Mouse (Mus musculus): Measurements from ENCODE around the gene Arhgap24.

The Arhgap24 gene

GRCm38 (mm10) chr5:102670206-102670605 lies 189.0 kb downstream of the Arhgap24 start:
- DNase-seq (ENCODE audit: low read depth, low spot score) = no peak

- DNase-seq (ENCODE audit: low read depth, low spot score) = no peak
Measured at GRCm38 (mm10) chr5:102670731-102671345, 189.6 kb downstream of the Arhgap24 start.

GRCm38 (mm10) chr5:102675326-102675725 lies 194.1 kb downstream of the Arhgap24 start:
- no peak for DNase-seq (ENCODE audit: low read depth, low spot score)

GRCm38 (mm10) chr5:102677176-102677575 lies 196.0 kb downstream of the Arhgap24 start:
- peak; percentile 59 for DNase-seq (ENCODE audit: low read depth, low spot score)

GRCm38 (mm10) chr5:102687673-102688072 lies 206.5 kb downstream of the Arhgap24 start:
- DNase-seq (ENCODE audit: low read depth, low spot score) = peak; percentile 80

GRCm38 (mm10) chr5:102692487-102692886 lies 211.3 kb downstream of the Arhgap24 start:
- DNase-seq (ENCODE audit: low read depth, low spot score) = peak; percentile 89

- DNase-seq (ENCODE audit: low read depth, low spot score) = no peak
Measured at GRCm38 (mm10) chr5:102693192-102693591, 212.0 kb downstream of the Arhgap24 start.

GRCm38 (mm10) chr5:102693871-102694270 lies 212.7 kb downstream of the Arhgap24 start:
- DNase-seq (ENCODE audit: low read depth, low spot score) = no peak

GRCm38 (mm10) chr5:102697784-102698183 lies 216.6 kb downstream of the Arhgap24 start:
- no peak for DNase-seq (ENCODE audit: low read depth, low spot score)

- DNase-seq (ENCODE audit: low read depth, low spot score) = no peak
Measured at GRCm38 (mm10) chr5:102698396-102698795, 217.2 kb downstream of the Arhgap24 start.

- DNase-seq (ENCODE audit: low read depth, low spot score) = no peak
Measured at GRCm38 (mm10) chr5:102698891-102699290, 217.7 kb downstream of the Arhgap24 start.

- no peak for DNase-seq (ENCODE audit: low read depth, low spot score)
Measured at GRCm38 (mm10) chr5:102702581-102702980, 221.4 kb downstream of the Arhgap24 start.

- DNase-seq (ENCODE audit: low read depth, low spot score) = peak; percentile 89
Measured at GRCm38 (mm10) chr5:102703325-102704099, 222.3 kb downstream of the Arhgap24 start.

GRCm38 (mm10) chr5:102705170-102705569 lies 224.0 kb downstream of the Arhgap24 start:
- no peak for DNase-seq (ENCODE audit: low read depth, low spot score)

GRCm38 (mm10) chr5:102710336-102710735 lies 229.1 kb downstream of the Arhgap24 start:
- no peak for DNase-seq (ENCODE audit: low read depth, low spot score)

- peak; percentile 12 for DNase-seq (ENCODE audit: low read depth, low spot score)
Measured at GRCm38 (mm10) chr5:102719368-102719972, 238.3 kb downstream of the Arhgap24 start.

- DNase-seq (ENCODE audit: low read depth, low spot score) = no peak
Measured at GRCm38 (mm10) chr5:102723558-102723957, 242.4 kb downstream of the Arhgap24 start.

GRCm38 (mm10) chr5:102724813-102725348 lies 243.7 kb downstream of the Arhgap24 start:
- no peak for DNase-seq (ENCODE audit: low read depth, low spot score)

- no peak for DNase-seq (ENCODE audit: low read depth, low spot score)
Measured at GRCm38 (mm10) chr5:102725365-102725764, 244.2 kb downstream of the Arhgap24 start.

- DNase-seq (ENCODE audit: low read depth, low spot score) = peak; percentile 46
Measured at GRCm38 (mm10) chr5:102726985-102727384, 245.8 kb downstream of the Arhgap24 start.

- DNase-seq (ENCODE audit: low read depth, low spot score) = peak; percentile 10
Measured at GRCm38 (mm10) chr5:102728531-102728930, 247.3 kb downstream of the Arhgap24 start.

- no peak for DNase-seq (ENCODE audit: low read depth, low spot score)
Measured at GRCm38 (mm10) chr5:102729476-102729875, 248.3 kb downstream of the Arhgap24 start.
